Mouse (Mus musculus) forebrain, postnatal 0 days (tissue): ENCODE data around the gene Arl15. TPM values are rescaled to one million over a fixed set of nuclear protein-coding genes. Genes with fewer than 3 reads are reported as not detected.

ENCODE experiments used
- ATAC-seq: fragments of 200-750 bp; cut with Nextera tagmentation; 2 replicates; pipeline ENCODE4 v1.8.0; 2017; ENCODE audit warnings: mild to moderate bottlenecking, moderate library complexity
- DNase-seq: peaks from one replicate; pipeline ENCODE4 v3.0.0-alpha.2; 2015
- H3K27ac ChIP-seq: fragments of 300-500 bp; sonication (generic); 2 replicates; pipeline ENCODE4 v1.5.1; 2014; ENCODE audit warnings: low read depth, mild to moderate bottlenecking, antibody characterized with exemption, low read length, moderate library complexity, mixed read lengths
- H3K27me3 ChIP-seq: fragments of 300-500 bp; sonication (generic); 2 replicates; pipeline ENCODE4 v1.6.1; 2014; ENCODE audit warnings: mild to moderate bottlenecking, low read length, mixed read lengths; ENCODE audit not compliant: insufficient read depth
- H3K36me3 ChIP-seq: fragments of 300-500 bp; sonication (generic); 2 replicates; pipeline ENCODE4 v1.6.1; 2014; ENCODE audit warnings: mild to moderate bottlenecking, moderate library complexity; ENCODE audit not compliant: insufficient read depth
- H3K4me1 ChIP-seq: fragments of 300-500 bp; sonication (generic); 2 replicates; pipeline ENCODE4 v1.6.1; 2014; ENCODE audit warnings: antibody characterized with exemption; ENCODE audit not compliant: insufficient read depth
- H3K4me2 ChIP-seq: fragments of 300-500 bp; sonication (generic); 2 replicates; pipeline ENCODE4 v1.6.1; 2014; ENCODE audit warnings: low read depth, mild to moderate bottlenecking, moderate library complexity
- H3K4me3 ChIP-seq: fragments of 300-500 bp; sonication (generic); 2 replicates; pipeline ENCODE4 v1.5.1; 2014; ENCODE audit warnings: low read depth, low read length, mixed read lengths
- H3K9ac ChIP-seq: fragments of 300-500 bp; sonication (generic); 2 replicates; pipeline ENCODE4 v1.6.1; 2014; ENCODE audit warnings: mild to moderate bottlenecking
- H3K9me3 ChIP-seq: fragments of 300-500 bp; sonication (generic); 2 replicates; pipeline ENCODE4 v1.6.1; 2016; ENCODE audit warnings: low read length
- CTCF ChIP-seq: sonication (generic); IDR thresholded peaks from 2 replicates; pipeline ENCODE4 v1.5.1; 2016; ENCODE audit warnings: antibody characterized with exemption, control low read depth, low read depth
- WGBS: fragments of 180-500 bp; shearing (Covaris S2); extraction: QIAGEN DNeasy Blood & Tissue Kit; methylation state at CpG from one replicate; pipeline ENCODE4 v1.1.7; 2014; 5-methylcytosine and 5-hydroxymethylcytosine counted together
- polyA plus RNA-seq: library from polyadenylated mRNA; unstranded; fragments of >200 nt; fragmentation: Nextera tagmentation; extraction: Ambion mirVana; gene quantifications from 2 replicates; pipeline ENCODE4 v1.2.1, GENCODE M21; 2015
- total RNA-seq: library from RNA; depleted of rRNA; stranded (reverse); fragments of >200 nt; gene quantifications from 2 replicates; pipeline ENCODE4 v1.2.3, GENCODE M21; 2014

Gene Arl15
- total and polyA plus RNA-seq, 2 experiments from 2014 or later: 18.5 to 44.0 TPM

DNA sequence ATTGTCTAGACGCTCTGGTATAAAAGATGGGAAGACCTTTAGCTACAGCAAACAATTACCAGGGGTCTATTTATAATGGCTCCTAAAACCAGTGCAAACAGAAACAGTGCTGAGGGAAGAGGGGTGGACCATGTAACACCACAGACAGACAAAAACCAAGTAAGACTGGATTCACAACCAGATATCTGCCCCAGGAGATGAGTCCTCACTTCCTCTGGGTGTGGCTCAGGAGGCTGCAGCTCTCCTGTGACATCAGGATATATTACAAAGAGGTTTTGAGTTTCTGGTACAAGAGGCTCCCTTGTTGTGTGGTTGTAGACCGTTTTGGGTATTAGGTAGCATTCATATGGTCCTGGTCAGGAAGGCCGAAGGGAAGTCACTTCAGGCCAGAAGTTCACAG is 36.5 kb downstream of the Arl15 start:
- Histone ChIP-seq H3K4me3 (no peak overlapping the region), H3K9me3 (no peaks in the 10 kb centered on the region), H3K4me1 (no peaks in the 10 kb centered on the region), H3K36me3 (no peaks in the 10 kb centered on the region), H3K4me2 (no peak overlapping the region), H3K27ac (no peak overlapping the region), H3K9ac (no peak overlapping the region), H3K27me3 (no peaks in the 10 kb centered on the region)
- WGBS: 88% methylated on average over 3 of the region's 3 CpGs
- no peak for TF ChIP-seq CTCF
- ATAC-seq (no peak), DNase-seq (no peak)

DNA sequence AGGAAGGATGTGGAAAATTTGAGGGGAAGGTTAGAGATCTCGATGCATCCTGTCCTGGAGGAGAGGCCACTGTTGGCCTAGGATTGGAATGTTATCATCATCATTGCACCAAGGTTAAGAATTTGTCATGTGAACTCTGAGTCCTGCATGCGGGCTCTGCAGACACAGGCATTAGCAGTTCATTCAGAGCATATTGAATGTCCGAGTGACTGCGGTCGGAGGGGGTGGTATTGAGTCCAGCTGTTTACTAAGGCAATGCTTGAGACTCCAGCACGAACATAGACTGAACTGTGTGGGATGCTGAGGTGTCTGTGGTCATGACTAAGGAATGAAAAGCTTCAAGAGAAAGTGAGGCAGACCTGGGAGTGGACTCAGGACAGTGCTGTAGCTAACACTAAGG is 38.6 kb downstream of the Arl15 start:
- Histone ChIP-seq H3K4me3 (no peak overlapping the region), H3K27ac (no peak overlapping the region), H3K9ac (no peak overlapping the region), H3K4me2 (no peak overlapping the region), H3K4me1 (no peaks in the 10 kb centered on the region), H3K9me3 (no peaks in the 10 kb centered on the region), H3K36me3 (no peaks in the 10 kb centered on the region), H3K27me3 (no peaks in the 10 kb centered on the region)
- 92% methylated on average over 6 of the region's 6 CpGs for WGBS
- DNase-seq (no peak), ATAC-seq (no peak)
- TF ChIP-seq CTCF: no peak

DNA sequence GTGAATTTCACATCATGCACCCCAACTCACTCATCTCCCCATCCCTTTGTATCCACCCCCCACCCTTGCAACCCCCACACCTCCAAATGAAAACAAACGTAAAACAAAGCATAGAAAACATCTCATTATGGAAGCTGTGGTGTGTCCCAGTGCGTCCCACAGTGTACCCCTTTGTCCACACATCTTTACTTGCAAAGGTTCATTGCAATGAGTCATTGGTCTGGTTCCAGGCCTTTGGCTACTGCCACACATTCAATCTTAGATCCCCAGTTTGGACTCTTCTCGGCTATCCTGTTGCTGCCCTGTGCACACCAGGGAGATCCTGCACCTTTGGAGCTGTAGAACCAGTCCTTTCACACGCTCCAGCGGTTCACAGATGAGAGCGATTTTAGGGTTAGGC is 41.6 kb downstream of the Arl15 start:
- ATAC-seq (no peak), DNase-seq (no peak)
- no peak for TF ChIP-seq CTCF
- H3K4me2 ChIP-seq: no peak overlapping the region
- no peaks in the 10 kb centered on the region for H3K9me3 ChIP-seq
- WGBS: 92% methylated on average over 6 of the region's 6 CpGs
- no peak overlapping the region for H3K4me3 ChIP-seq
- H3K27me3 ChIP-seq: no peaks in the 10 kb centered on the region
- no peaks in the 10 kb centered on the region for H3K36me3 ChIP-seq
- H3K27ac ChIP-seq: no peak overlapping the region
- H3K9ac ChIP-seq: no peak overlapping the region
- no peaks in the 10 kb centered on the region for H3K4me1 ChIP-seq

DNA sequence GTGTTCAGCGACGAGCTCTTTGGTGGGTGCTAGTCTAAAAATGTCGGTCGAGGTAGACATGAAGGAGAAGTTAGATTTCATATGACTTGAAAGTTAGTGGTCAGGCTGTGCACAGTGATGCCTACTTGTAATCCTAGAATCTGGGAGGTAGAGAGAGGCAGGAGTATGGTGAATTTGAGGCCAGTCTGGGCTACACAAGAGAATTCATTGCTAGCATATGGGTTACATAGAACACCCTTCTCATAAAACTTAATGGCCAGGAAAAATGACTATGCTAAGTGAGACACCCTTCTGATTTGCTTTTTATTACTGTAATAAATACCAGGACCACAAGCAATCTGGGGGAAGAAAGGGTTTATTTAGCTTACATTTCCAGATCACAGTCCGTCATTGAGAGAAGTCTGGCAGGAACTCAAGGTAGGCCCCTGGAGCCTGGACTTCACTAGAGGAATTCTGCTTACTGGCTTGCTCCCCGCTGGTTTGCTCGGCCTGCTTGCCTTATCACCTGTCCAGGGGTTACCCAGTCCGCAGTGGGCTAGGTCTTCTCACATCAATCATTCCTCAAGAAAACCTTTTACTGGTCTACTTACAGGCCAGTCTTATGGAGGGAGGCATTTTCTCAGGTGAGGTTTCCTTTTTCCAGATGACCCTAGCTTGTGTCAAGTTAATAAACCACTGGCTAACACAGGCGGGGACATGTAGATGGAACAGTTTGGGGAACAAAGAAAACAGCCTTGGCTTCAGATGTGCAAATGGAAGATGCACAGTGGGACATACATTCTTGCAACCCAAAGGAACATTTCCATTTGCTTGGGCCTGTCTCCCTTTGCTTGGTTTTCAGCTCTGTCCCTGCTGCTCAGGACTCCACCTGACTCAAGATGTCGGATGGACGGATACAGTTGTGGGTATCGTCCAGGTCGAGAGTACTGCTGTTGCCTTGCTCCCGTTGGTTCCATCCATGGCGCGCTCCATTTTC is 44.6 kb downstream of the Arl15 start:
- no peak for ATAC-seq
- no peak for TF ChIP-seq CTCF
- no peaks in the 10 kb centered on the region for H3K9me3 ChIP-seq
- H3K4me3 ChIP-seq: no peak overlapping the region
- no peak for DNase-seq
- no peaks in the 10 kb centered on the region for H3K27me3 ChIP-seq
- H3K4me2 ChIP-seq: no peak overlapping the region
- no peaks in the 10 kb centered on the region for H3K36me3 ChIP-seq
- H3K27ac ChIP-seq: no peak overlapping the region
- 96% methylated on average over 16 of the region's 16 CpGs for WGBS
- no peaks in the 10 kb centered on the region for H3K4me1 ChIP-seq
- no peak overlapping the region for H3K9ac ChIP-seq

DNA sequence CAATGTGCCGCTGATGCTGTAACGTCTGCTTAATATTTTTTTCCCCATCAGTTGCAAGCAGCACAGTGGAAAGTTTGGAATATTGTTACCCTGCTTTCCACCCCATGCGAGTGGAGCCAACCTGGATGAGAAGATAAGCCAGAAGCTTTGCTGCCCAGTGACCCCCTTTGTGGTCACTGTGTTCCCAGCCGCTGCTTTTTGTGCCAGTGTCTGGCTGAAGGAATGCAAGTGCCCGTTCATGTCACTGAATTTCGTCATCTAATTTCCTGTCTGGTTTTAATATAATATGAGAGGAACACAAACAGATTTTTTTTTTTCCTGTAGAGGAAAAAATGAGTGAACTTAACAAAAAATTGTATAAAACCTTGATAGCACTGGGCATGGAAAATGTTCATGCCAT is 46.1 kb downstream of the Arl15 start:
- H3K27ac ChIP-seq: no peak overlapping the region
- H3K9ac ChIP-seq: no peak overlapping the region
- no peak overlapping the region for H3K4me3 ChIP-seq
- DNase-seq (no peak), ATAC-seq (no peak)
- H3K4me2 ChIP-seq: no peak overlapping the region
- no peaks in the 10 kb centered on the region for H3K9me3 ChIP-seq
- no peaks in the 10 kb centered on the region for H3K36me3 ChIP-seq
- H3K4me1 ChIP-seq: no peaks in the 10 kb centered on the region
- 82% methylated on average over 6 of the region's 6 CpGs for WGBS
- no peaks in the 10 kb centered on the region for H3K27me3 ChIP-seq
- no peak for TF ChIP-seq CTCF

DNA sequence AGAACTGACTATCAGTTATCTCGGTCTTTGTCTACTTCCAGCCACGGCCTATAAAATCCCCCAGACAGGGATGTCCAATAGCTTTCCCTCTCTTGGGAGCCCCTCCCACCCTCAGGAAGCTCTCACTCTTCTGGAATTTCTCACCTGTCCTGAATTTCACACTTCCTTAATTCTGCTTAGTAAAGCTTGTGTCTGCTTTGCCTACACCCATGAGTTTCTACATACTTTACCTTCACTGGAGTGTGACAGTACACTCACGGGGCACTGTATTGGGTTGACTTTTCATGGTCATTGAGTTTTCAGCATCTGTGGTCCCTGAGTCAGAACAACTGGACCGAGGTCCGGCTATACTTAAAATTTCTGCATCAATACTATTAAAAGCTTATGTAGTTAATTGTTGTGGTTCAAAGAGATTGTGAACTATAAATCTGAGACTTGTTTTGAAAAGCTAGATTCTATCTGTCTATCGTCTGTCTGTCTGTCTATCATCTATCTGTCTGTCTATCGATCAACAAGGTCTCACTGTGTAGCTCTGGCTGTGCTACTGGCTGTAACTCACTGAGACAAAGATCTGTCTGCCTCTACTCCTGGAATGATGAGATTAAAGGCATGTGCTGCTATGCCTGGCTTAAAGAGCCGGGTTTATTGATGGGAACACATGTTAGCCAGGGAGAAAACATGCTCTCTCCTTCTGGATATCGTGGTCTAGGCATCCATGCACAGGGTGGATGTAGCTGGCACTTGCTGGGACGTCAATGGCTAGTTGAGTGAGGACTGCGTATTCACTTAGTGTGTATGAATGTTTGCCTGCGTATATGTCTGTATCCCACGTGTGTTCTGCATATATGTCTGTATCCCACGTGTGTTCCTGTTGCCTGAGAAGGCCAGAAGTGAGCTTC is 48.4 kb downstream of the Arl15 start:
- 93% methylated on average over 14 of the region's 14 CpGs for WGBS
- H3K36me3 ChIP-seq: no peaks in the 10 kb centered on the region
- H3K4me2 ChIP-seq: no peak overlapping the region
- no peak overlapping the region for H3K27ac ChIP-seq
- H3K27me3 ChIP-seq: no peaks in the 10 kb centered on the region
- DNase-seq: no peak
- no peak overlapping the region for H3K4me3 ChIP-seq
- no peak for ATAC-seq
- no peak overlapping the region for H3K9ac ChIP-seq
- TF ChIP-seq CTCF: no peak
- no peaks in the 10 kb centered on the region for H3K4me1 ChIP-seq
- H3K9me3 ChIP-seq: no peaks in the 10 kb centered on the region

DNA sequence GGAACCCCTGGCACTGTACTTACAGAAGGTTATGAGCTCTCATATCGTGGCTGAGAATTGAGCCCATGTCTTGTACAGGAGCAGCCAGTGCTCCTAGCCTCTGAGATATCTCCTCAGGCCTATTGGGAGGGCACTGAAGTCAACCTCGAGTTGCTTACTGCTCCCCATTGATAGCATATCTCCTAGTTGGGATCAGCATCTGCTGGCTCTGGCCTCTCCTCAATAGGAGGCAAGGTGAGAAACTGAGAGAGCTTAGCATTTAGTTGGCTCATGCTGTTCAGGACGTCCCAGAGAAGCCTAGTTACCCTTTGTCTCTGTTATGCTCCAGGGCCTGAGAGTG is 49.0 kb downstream of the Arl15 start:
- Histone ChIP-seq H3K4me2 (no peak overlapping the region), H3K9me3 (no peaks in the 10 kb centered on the region), H3K27me3 (no peaks in the 10 kb centered on the region), H3K9ac (no peak overlapping the region), H3K36me3 (no peaks in the 10 kb centered on the region), H3K4me1 (no peaks in the 10 kb centered on the region), H3K27ac (no peak overlapping the region), H3K4me3 (no peak overlapping the region)
- ATAC-seq: no peak
- WGBS: 84% methylated on average over 3 of the region's 3 CpGs
- TF ChIP-seq CTCF: no peak
- DNase-seq: no peak
